Mouse (Mus musculus) hindbrain, postnatal 0 days (tissue): Measurements from ENCODE around the gene Lmln. TPM values are rescaled to one million over a fixed set of nuclear protein-coding genes. Genes with fewer than 3 reads are reported as not detected.
"Not testable (repeated sequence)": the region's sequence is repeated elsewhere in the genome, so short reads cannot be mapped to it uniquely, and the experiment has no call there.

Source experiments
- ATAC-seq: fragments of 200-750 bp; cut with Nextera tagmentation; 2 replicates; pipeline ENCODE4 v1.8.0; 2017; ENCODE audit warnings: mild to moderate bottlenecking, moderate TSS enrichment, moderate library complexity
- DNase-seq: peaks from one replicate; pipeline ENCODE4 v3.0.0-alpha.2; 2015; ENCODE audit warnings: low spot score
- H3K27ac ChIP-seq: fragments of 300-500 bp; sonication (generic); 2 replicates; pipeline ENCODE4 v1.5.1; 2014; ENCODE audit warnings: mild to moderate bottlenecking
- H3K27me3 ChIP-seq: fragments of 300-500 bp; sonication (generic); 2 replicates; pipeline ENCODE4 v1.6.1; 2014; ENCODE audit warnings: low read length, mixed read lengths; ENCODE audit not compliant: insufficient read depth
- H3K36me3 ChIP-seq: fragments of 300-500 bp; sonication (generic); 2 replicates; pipeline ENCODE4 v1.6.1; 2014; ENCODE audit warnings: low read length, mixed read lengths; ENCODE audit not compliant: insufficient read depth
- H3K4me1 ChIP-seq: fragments of 300-500 bp; sonication (generic); 2 replicates; pipeline ENCODE4 v1.6.1; 2014; ENCODE audit warnings: antibody characterized with exemption, low read length, mixed read lengths; ENCODE audit not compliant: insufficient read depth
- H3K4me2 ChIP-seq: fragments of 300-500 bp; sonication (generic); 2 replicates; pipeline ENCODE4 v1.6.1; 2014; ENCODE audit warnings: low read depth, mild to moderate bottlenecking, low read length, moderate library complexity, mixed read lengths
- H3K4me3 ChIP-seq: fragments of 300-500 bp; sonication (generic); 2 replicates; pipeline ENCODE4 v1.5.1; 2014; ENCODE audit warnings: low read length
- H3K9ac ChIP-seq: fragments of 300-500 bp; sonication (generic); replicated peaks from 2 replicates; pipeline ENCODE4 v1.6.1; 2014; ENCODE audit warnings: mild to moderate bottlenecking, low read length, moderate library complexity, mixed read lengths
- H3K9me3 ChIP-seq: fragments of 300-500 bp; sonication (generic); 2 replicates; pipeline ENCODE4 v1.6.1; 2016; ENCODE audit warnings: low read length, mixed read lengths
- CTCF ChIP-seq: IDR thresholded peaks from 2 replicates; pipeline ENCODE4 v1.5.1; 2016; ENCODE audit warnings: antibody characterized with exemption, control low read depth, low read depth
- WGBS: fragments of 180-500 bp; shearing (Covaris S2); extraction: QIAGEN DNeasy Blood & Tissue Kit; methylation state at CpG from one replicate; pipeline ENCODE4 v1.1.7; 2014; 5-methylcytosine and 5-hydroxymethylcytosine counted together
- polyA plus RNA-seq: library from polyadenylated mRNA; unstranded; fragments of >200 nt; fragmentation: Nextera tagmentation; extraction: Ambion mirVana; gene quantifications from 2 replicates; pipeline ENCODE4 v1.2.1, GENCODE M21; 2015
- total RNA-seq: library from RNA; depleted of rRNA; stranded (reverse); fragments of >200 nt; gene quantifications from 2 replicates; pipeline ENCODE4 v1.2.3, GENCODE M21; 2014

Lmln gene
- total and polyA plus RNA-seq, 2 experiments from 2014 or later, result 2.5 to 5.2 TPM

DNA sequence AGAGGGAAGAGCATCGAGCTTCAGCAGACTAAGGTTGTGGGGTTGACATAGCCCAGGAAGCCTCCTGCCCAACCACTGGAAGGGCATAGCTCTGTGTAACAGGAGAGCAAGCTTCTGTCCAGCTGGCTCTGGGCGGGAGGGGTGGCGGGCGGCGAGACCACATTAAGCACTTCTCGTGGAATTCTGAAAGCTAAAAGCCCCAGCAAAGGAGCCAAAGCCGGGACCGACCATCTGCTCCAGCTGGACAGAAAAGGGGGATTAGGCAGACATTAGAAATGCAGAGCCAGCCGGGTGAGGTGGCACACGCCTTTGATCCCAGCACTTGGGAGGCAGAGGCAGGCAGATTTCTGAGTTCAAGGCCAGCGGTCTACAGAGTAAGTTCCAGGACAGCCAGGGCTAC, 95.7 kb downstream of the Lmln start:
- Histone ChIP-seq H3K27ac (no peak overlapping the region), H3K36me3 (no peaks in the 10 kb centered on the region), H3K4me2 (no peak overlapping the region), H3K27me3 (no peaks in the 10 kb centered on the region), H3K9ac (no peak overlapping the region), H3K4me1 (no peaks in the 10 kb centered on the region), H3K9me3 (no peaks in the 10 kb centered on the region), H3K4me3 (no peak overlapping the region)
- TF ChIP-seq CTCF, result no peak
- no peak for ATAC-seq
- WGBS, result 70% methylated on average over 11 of the region's 11 CpGs
- DNase-seq, result no peak

DNA sequence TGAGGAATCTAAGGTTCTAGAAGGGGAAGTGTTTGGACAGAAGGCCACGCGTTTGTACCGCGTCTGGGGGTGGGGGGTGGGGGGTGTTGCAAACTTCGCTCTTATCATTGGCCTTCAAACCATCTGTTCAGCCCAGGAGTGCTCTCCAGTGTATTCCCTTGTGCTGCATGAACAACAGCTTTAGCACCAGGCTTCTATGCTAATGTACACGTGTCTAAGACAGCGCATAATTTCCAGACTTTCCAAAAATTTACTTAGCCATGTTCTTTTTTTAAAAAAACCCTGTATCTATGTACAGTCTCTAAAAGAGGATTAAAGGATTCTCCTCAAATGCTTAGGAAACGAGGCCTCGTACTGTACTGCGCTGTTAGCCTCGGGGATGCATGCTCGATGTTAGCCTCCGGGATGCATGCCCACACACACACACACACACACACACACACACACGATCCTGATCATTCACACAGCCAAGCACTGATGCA, 96.3 kb downstream of the Lmln start:
- 0 out of 2 replicates have a peak, but pooled peaks have one; percentile 35 for ATAC-seq
- no peak overlapping the region for H3K4me2 ChIP-seq
- 80% methylated on average over 14 of the region's 14 CpGs for WGBS
- H3K4me3 ChIP-seq, result no peak overlapping the region
- no peak for TF ChIP-seq CTCF
- no peak for DNase-seq
- no peak overlapping the region for H3K27ac ChIP-seq
- H3K4me1 ChIP-seq, result no peaks in the 10 kb centered on the region
- no peaks in the 10 kb centered on the region for H3K27me3 ChIP-seq
- H3K9ac ChIP-seq, result no peak overlapping the region
- no peaks in the 10 kb centered on the region for H3K36me3 ChIP-seq
- H3K9me3 ChIP-seq, result no peaks in the 10 kb centered on the region

DNA sequence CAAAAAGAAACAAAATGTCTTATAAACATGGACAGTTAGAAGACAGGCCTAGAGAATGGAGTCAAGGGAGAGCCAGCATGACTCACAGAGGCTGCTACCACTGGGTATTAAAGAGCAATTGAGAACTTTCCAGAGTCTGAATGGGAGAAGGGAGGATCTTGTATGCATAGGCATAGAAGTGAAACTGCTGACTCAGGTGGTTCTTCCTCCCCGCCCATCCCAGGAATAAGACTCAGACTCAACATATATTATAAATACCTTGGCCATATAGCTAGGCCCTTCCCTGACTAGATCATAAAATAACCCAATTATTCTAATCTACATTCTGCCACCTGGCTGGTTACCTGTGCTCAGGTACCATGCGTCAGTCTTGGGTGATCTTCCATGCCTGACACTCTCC, 97.0 kb downstream of the Lmln start:
- H3K27ac ChIP-seq, result no peak overlapping the region
- no peak overlapping the region for H3K9ac ChIP-seq
- no peak for TF ChIP-seq CTCF
- no peaks in the 10 kb centered on the region for H3K4me1 ChIP-seq
- H3K27me3 ChIP-seq, result no peaks in the 10 kb centered on the region
- no peak overlapping the region for H3K4me3 ChIP-seq
- no peak overlapping the region for H3K4me2 ChIP-seq
- no peak for ATAC-seq
- 94% methylated on average over 2 of the region's 2 CpGs for WGBS
- no peaks in the 10 kb centered on the region for H3K36me3 ChIP-seq
- H3K9me3 ChIP-seq, result no peaks in the 10 kb centered on the region
- DNase-seq, result no peak

DNA sequence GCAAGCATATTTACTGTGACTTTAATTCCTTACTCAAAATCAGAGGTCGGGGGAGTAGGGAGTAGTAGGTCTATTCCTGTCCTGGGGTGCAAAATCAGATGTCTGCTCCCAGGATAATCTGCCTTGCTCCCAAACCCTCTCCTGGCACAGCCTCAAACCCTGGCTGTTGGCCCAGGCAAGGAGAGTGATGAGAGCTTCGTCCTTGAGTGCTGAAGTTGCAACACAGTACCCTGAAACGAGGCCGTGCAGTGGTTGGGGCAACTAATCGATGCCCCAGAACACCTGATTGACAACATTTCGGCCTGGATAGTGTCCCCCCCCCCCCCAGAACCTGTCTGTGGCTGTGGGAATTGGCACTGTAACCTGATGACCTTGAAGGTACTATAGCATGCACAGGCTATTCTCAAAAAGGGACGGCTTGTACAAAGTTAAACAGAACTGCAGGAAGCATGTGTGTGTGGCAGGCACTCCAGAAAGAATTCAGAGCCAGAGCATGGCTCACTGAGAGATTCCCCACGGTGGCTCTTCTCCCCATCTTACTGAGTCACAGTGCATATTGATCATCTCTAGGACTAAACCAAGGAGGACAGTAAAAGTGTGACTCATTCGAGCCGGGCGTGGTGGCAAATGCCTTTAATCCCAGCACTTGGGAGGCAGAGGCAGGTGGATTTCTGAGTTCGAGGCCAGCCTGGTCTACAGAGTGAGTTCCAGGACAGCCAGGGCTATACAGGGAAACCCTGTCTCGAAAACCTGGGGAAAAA, 101.2 kb downstream of the Lmln start:
- no peak overlapping the region for H3K9ac ChIP-seq
- H3K27me3 ChIP-seq, result no peaks in the 10 kb centered on the region
- no peak overlapping the region for H3K4me2 ChIP-seq
- no peak overlapping the region for H3K27ac ChIP-seq
- TF ChIP-seq CTCF, result no peak
- no peak overlapping the region for H3K4me3 ChIP-seq
- no peaks in the 10 kb centered on the region for H3K36me3 ChIP-seq
- no peak for DNase-seq
- WGBS, result 71% methylated on average over 13 of the region's 13 CpGs
- ATAC-seq, result no peak
- H3K4me1 ChIP-seq, result no peaks in the 10 kb centered on the region
- no peaks in the 10 kb centered on the region for H3K9me3 ChIP-seq

DNA sequence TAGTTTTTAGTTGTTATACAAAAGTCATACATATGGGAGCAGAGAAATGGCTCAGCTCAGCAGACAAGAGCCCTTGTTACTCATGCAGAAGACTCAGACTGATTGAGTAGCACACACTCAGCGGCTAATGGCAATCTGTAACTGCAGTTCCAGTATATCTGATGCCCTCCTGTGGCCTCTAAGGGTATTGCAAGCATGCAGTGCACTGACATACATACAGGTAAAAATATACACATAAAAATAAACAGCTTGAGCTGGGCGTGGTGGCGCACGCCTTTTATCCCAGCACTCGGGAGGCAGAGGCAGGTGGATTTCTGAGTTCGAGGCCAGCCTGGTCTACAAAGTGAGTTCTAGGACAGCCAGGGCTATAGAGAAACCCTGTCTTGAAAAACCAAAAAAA, 104.0 kb downstream of the Lmln start:
- not testable (repeated sequence) for H3K27ac ChIP-seq, H3K4me2 ChIP-seq, H3K36me3 ChIP-seq, H3K4me1 ChIP-seq, H3K9ac ChIP-seq, H3K9me3 ChIP-seq, H3K27me3 ChIP-seq, H3K4me3 ChIP-seq, ATAC-seq
- 65% methylated on average over 6 of the region's 6 CpGs for WGBS
- DNase-seq, result peak; percentile 49
- TF ChIP-seq CTCF, result peak; percentile 61

DNA sequence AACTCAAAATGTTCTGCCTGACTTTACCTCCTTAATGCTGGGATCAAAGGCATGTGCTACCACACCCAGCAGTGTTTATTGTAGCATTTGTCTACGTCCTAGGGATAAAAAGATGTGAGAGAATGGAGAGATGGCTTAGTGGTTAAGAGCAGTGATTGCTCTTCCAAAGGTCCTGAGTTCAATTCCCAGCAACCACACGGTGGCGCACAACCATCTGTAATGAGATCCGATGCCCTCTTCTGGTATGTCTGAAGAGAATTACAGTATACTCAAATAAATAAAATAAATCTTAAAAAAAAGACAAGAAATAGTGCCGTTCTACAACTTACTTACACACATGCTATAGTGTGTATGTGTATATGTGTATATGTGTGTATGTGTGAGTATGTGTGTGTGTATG, 105.2 kb downstream of the Lmln start:
- Histone ChIP-seq H3K4me1 (no peaks in the 10 kb centered on the region), H3K4me2 (no peak overlapping the region), H3K27me3 (no peaks in the 10 kb centered on the region), H3K9me3 (no peaks in the 10 kb centered on the region), H3K9ac (no peak overlapping the region), H3K36me3 (no peaks in the 10 kb centered on the region), H3K27ac (no peak overlapping the region), H3K4me3 (no peak overlapping the region)
- TF ChIP-seq CTCF, result peak; percentile 58
- no peak for DNase-seq
- 45% methylated on average over 5 of the region's 5 CpGs for WGBS
- ATAC-seq, result no peak

DNA sequence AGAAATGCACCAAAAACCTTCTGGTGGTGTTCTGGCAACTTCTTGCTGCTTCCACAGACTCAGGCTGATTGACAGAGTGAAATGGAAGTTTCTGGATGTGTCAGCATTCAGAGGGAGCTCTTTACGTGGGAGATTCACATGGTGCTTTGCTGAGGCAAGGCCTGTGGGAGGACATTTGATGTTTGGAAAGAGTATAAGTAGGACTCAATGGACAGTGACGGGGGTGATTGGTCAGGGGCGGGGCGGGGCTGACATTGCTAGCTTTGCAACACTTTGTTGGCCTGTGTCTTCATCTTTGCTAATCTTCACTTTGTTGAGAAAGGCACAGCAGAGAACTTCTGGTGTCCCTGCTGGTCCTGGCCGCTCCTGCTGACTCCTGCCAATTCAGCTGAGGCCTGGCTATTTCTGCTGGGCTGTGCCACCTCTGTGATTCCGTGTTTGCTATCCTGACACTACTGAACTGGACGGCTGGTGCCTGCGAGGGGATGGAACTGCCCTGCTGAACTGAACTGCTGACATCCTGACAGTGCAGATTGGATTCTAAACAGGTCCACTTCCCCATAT, 107.2 kb downstream of the Lmln start:
- 70% methylated on average over 8 of the region's 8 CpGs for WGBS
- no peaks in the 10 kb centered on the region for H3K4me1 ChIP-seq
- no peak overlapping the region for H3K27ac ChIP-seq
- no peaks in the 10 kb centered on the region for H3K36me3 ChIP-seq
- DNase-seq (no peak), ATAC-seq (no peak)
- H3K9ac ChIP-seq, result no peak overlapping the region
- H3K4me3 ChIP-seq, result no peak overlapping the region
- H3K4me2 ChIP-seq, result no peak overlapping the region
- no peaks in the 10 kb centered on the region for H3K27me3 ChIP-seq
- H3K9me3 ChIP-seq, result no peaks in the 10 kb centered on the region
- TF ChIP-seq CTCF, result no peak
